Mouse (Mus musculus) heart, embryonic 12.5 days (tissue): ENCODE results near the gene Th. TPM values are rescaled to one million over a fixed set of nuclear protein-coding genes. Genes with fewer than 3 reads are reported as not detected.

Experiments
- ATAC-seq: fragments of 200-750 bp; cut with Nextera tagmentation; 2 replicates; pipeline ENCODE4 v1.8.0; 2017; ENCODE audit warnings: moderate TSS enrichment, moderate library complexity; ENCODE audit not compliant: insufficient number of reproducible peaks, low FRiP score
- H3K27ac ChIP-seq: fragments of 300-500 bp; sonication (generic); 2 replicates; pipeline ENCODE4 v1.5.1; 2016; ENCODE audit warnings: mild to moderate bottlenecking, moderate library complexity; ENCODE audit not compliant: poor library complexity, severe bottlenecking
- H3K27me3 ChIP-seq: fragments of 300-500 bp; sonication (generic); replicated peaks from 2 replicates; pipeline ENCODE4 v1.6.1; 2016; ENCODE audit warnings: mild to moderate bottlenecking, moderate library complexity
- H3K36me3 ChIP-seq: fragments of 300-500 bp; sonication (generic); 2 replicates; pipeline ENCODE4 v1.6.1; 2016; ENCODE audit warnings: mild to moderate bottlenecking, moderate library complexity
- H3K4me1 ChIP-seq: fragments of 300-500 bp; sonication (generic); replicated peaks from 2 replicates; pipeline ENCODE4 v1.6.1; 2016; ENCODE audit warnings: mild to moderate bottlenecking
- H3K4me2 ChIP-seq: fragments of 300-500 bp; sonication (generic); 2 replicates; pipeline ENCODE4 v1.6.1; 2016; ENCODE audit warnings: mild to moderate bottlenecking, moderate library complexity
- H3K4me3 ChIP-seq: fragments of 300-500 bp; sonication (generic); 2 replicates; pipeline ENCODE4 v1.5.1; 2016; ENCODE audit warnings: mild to moderate bottlenecking
- H3K9ac ChIP-seq: fragments of 300-500 bp; sonication (generic); 2 replicates; pipeline ENCODE4 v1.6.1; 2016; ENCODE audit warnings: mild to moderate bottlenecking, moderate library complexity
- H3K9me3 ChIP-seq: fragments of 300-500 bp; sonication (generic); replicated peaks from 2 replicates; pipeline ENCODE4 v1.6.1; 2016; ENCODE audit warnings: mild to moderate bottlenecking, moderate library complexity
- WGBS: fragments of 180-500 bp; shearing (Covaris S2); methylation state at CpG from one replicate; pipeline ENCODE4 v1.1.7; 2016; 5-methylcytosine and 5-hydroxymethylcytosine counted together
- polyA plus RNA-seq: library from polyadenylated mRNA; unstranded; fragments of >200 nt; fragmentation: Nextera tagmentation; extraction: Ambion mirVana; gene quantifications from 2 replicates; pipeline ENCODE4 v1.2.1, GENCODE M21; 2016

Gene Th
- polyA plus RNA-seq, 1 experiment from 2014 or later = 0.60 TPM

DNA sequence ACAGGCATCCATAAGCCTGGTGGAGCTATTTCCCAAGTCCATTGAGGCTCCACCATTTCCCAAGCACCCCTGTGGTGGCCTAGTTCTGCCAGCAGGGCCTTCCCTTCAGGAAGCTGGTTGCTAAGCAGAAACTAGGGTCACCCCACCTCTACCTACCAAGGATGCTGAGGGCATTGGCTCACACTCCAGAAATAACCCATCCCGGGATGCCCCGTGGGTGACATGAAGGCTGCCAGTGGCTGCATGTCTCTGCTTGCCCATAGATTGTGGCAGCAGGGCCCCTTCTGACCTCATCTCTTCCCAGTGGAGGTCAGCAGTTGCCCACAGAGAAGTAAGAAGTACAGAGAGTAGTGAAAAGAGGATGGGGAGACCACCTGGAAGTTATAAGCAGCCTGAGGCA, 1.4 kb downstream of the Th start:
- Histone ChIP-seq H3K27ac (no peak overlapping the region), H3K4me3 (no peak overlapping the region), H3K9ac (no peak overlapping the region), H3K4me2 (no peak overlapping the region), H3K27me3 (peaks cover 61% of the 10 kb centered on the region), H3K9me3 (no peaks in the 10 kb centered on the region), H3K36me3 (no peaks in the 10 kb centered on the region), H3K4me1 (0 out of 2 replicates have a peak, but pooled peaks cover 3% of the 10 kb centered on the region)
- WGBS = 60% methylated on average over 2 of the region's 2 CpGs
- ATAC-seq = no peak

DNA sequence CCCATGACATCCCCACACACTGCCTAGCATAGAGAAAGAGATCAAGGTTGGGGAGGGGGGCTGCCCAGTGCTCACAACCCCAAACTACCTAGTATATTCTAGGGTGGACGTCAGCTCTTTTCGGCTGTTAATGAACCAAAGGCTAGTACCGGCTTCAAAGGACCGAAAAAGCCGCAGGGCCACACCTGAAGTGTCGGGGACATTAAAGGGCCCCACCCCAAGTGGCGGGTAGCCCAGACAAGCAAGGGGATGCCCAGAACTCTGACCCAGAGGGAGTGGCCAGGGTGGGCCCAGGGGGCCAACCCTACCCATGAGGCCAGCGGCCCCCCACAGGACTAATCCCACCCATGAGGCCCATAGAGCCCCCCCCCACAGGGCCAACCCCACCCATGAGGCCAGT, 3.6 kb downstream of the Th start:
- Histone ChIP-seq H3K4me2 (no peak overlapping the region), H3K4me1 (0 out of 2 replicates have a peak, but pooled peaks cover 3% of the 10 kb centered on the region), H3K36me3 (no peaks in the 10 kb centered on the region), H3K27me3 (peaks cover 75% of the 10 kb centered on the region), H3K4me3 (no peak overlapping the region), H3K27ac (no peak overlapping the region), H3K9ac (no peak overlapping the region), H3K9me3 (no peaks in the 10 kb centered on the region)
- 0 out of 2 replicates have a peak, but pooled peaks have one; percentile 22 for ATAC-seq
- WGBS = 80% methylated on average over 8 of the region's 8 CpGs

GRCm38 (mm10) chr7:142918641-142919628, 12.0 kb downstream of the Th start:
- no peak overlapping the region for H3K9ac ChIP-seq
- no peaks in the 10 kb centered on the region for H3K9me3 ChIP-seq
- H3K27me3 ChIP-seq = peaks cover 83% of the 10 kb centered on the region
- H3K36me3 ChIP-seq = no peaks in the 10 kb centered on the region
- WGBS = 23% methylated on average over 8 of the region's 8 CpGs
- H3K27ac ChIP-seq = no peak overlapping the region
- H3K4me1 ChIP-seq = peaks cover 12% of the 10 kb centered on the region; the same call in 1 of the 2 replicates
- peak; percentile 63; the same call in 1 of the 2 replicates for ATAC-seq
- H3K4me3 ChIP-seq = no peak overlapping the region
- no peak overlapping the region for H3K4me2 ChIP-seq

GRCm38 (mm10) chr7:142917659-142918058, 13.3 kb downstream of the Th start:
- 78% methylated on average over 5 of the region's 5 CpGs for WGBS
- ATAC-seq = no peak
- peaks cover 82% of the 10 kb centered on the region for H3K27me3 ChIP-seq

GRCm38 (mm10) chr7:142916178-142916577, 14.8 kb downstream of the Th start:
- H3K27ac ChIP-seq = no peak overlapping the region
- H3K9me3 ChIP-seq = no peaks in the 10 kb centered on the region
- H3K36me3 ChIP-seq = no peaks in the 10 kb centered on the region
- H3K9ac ChIP-seq = no peak overlapping the region
- peaks cover 82% of the 10 kb centered on the region for H3K27me3 ChIP-seq
- H3K4me2 ChIP-seq = no peak overlapping the region
- no peak for ATAC-seq
- H3K4me3 ChIP-seq = no peak overlapping the region
- peaks cover 12% of the 10 kb centered on the region; the same call in 1 of the 2 replicates for H3K4me1 ChIP-seq
- WGBS = 42% methylated on average over 8 of the region's 8 CpGs

More at GRCm38 (mm10) chr7:142917659-142918058, 13.3 kb downstream of the Th start:
- H3K4me1 ChIP-seq = peaks cover 12% of the 10 kb centered on the region; the same call in 1 of the 2 replicates
- no peaks in the 10 kb centered on the region for H3K36me3 ChIP-seq
- no peak overlapping the region for H3K27ac ChIP-seq
- H3K9ac ChIP-seq = no peak overlapping the region
- no peak overlapping the region for H3K4me2 ChIP-seq
- no peak overlapping the region for H3K4me3 ChIP-seq
- H3K9me3 ChIP-seq = no peaks in the 10 kb centered on the region

DNA sequence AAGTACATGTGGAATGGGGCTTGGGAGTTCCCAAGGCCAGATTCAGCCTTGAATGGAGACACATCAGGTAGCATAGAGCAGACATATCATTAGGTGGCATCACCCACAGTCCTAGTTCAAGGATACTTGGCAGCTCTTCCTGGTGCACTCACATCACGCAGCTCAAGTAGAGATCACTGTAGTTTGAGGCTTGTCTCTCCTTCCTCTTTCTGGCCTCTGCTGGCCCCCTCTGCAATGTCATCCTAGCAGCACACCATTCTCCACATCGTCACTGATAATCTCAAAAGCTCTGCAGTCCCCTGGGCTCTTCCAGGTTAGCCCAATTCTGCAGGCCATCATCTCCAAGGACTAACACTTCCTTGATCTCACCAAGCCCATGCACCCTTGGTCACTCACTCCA, 19.2 kb downstream of the Th start:
- no peaks in the 10 kb centered on the region for H3K9me3 ChIP-seq
- no peak overlapping the region for H3K4me2 ChIP-seq
- peaks cover 3% of the 10 kb centered on the region; the same call in 1 of the 2 replicates for H3K4me1 ChIP-seq
- no peak for ATAC-seq
- H3K9ac ChIP-seq = no peak overlapping the region
- no peak overlapping the region for H3K4me3 ChIP-seq
- H3K36me3 ChIP-seq = no peaks in the 10 kb centered on the region
- 72% methylated on average over 2 of the region's 2 CpGs for WGBS
- peaks cover 96% of the 10 kb centered on the region for H3K27me3 ChIP-seq
- no peak overlapping the region for H3K27ac ChIP-seq

DNA sequence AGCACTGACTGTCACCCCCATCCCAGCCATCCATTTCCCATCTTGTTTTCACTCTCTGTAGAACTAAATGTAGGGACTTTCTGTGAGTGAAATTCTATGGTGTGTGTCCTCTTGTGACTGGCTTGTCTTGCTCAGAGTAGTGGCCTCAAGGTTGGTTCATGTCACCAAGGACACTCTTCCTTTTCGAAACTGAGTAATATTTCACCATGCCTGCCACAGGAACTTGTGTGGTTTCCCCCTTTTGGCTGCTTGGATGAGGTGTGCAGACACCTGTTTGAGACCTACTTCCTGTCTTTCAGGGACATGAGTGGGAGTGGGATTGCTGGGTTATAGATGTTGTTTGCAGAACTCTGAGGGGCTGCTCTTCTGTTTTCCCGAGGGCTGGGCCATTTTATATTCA, 20.8 kb downstream of the Th start:
- 62% methylated on average over 2 of the region's 2 CpGs for WGBS
- no peaks in the 10 kb centered on the region for H3K9me3 ChIP-seq
- H3K4me2 ChIP-seq = no peak overlapping the region
- no peak overlapping the region for H3K9ac ChIP-seq
- peaks cover 95% of the 10 kb centered on the region for H3K27me3 ChIP-seq
- no peak overlapping the region for H3K4me3 ChIP-seq
- H3K36me3 ChIP-seq = no peaks in the 10 kb centered on the region
- no peak for ATAC-seq
- no peak overlapping the region for H3K27ac ChIP-seq
- no peaks in the 10 kb centered on the region for H3K4me1 ChIP-seq

DNA sequence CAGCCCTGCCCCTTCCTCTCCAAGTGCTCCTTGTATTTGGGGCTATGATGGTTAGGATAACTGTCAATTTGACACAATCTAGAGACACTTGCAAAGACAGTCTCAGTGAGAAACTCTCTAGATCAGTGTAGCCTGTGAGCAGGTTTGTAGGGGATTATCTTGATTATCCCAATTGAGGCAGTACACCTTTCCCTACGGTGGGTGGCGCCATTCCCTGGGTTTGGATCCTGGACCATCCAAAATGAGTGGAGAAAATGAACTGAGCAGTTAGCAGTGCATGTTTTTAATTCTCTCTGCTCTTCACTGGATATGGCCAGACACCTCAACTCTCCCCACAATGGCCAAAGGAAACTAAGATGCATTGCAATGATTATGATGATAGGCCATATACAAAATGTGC, 21.3 kb downstream of the Th start:
- no peak for ATAC-seq
- H3K4me3 ChIP-seq = no peak overlapping the region
- no peaks in the 10 kb centered on the region for H3K9me3 ChIP-seq
- no peak overlapping the region for H3K4me2 ChIP-seq
- no peak overlapping the region for H3K9ac ChIP-seq
- WGBS = 27% methylated on average over 2 of the region's 2 CpGs
- H3K27me3 ChIP-seq = peaks cover 95% of the 10 kb centered on the region
- H3K27ac ChIP-seq = no peak overlapping the region
- H3K36me3 ChIP-seq = no peaks in the 10 kb centered on the region
- no peaks in the 10 kb centered on the region for H3K4me1 ChIP-seq

DNA sequence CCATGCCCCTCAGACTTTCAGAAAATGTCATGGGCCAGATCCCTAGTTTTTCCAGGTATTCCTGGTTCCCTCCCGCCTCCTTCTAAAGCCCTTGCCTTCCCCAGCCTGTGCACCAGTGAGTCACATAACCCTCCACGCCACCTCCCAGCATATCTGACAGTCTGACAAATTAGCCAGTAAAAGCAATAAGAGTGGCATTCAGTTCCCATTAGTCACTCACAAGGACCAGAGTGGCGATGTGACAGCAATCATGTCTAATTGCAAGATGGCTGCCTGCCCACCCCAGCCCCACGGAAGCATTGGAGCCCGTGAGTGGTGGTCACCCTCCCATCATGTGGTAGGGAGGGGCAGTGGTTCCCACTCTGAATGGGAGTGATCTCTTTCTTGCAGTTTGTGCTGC, 25.3 kb downstream of the Th start:
- Histone ChIP-seq H3K27me3 (peaks cover 95% of the 10 kb centered on the region), H3K9me3 (no peaks in the 10 kb centered on the region), H3K27ac (no peak overlapping the region), H3K4me2 (no peak overlapping the region), H3K9ac (no peak overlapping the region), H3K36me3 (no peaks in the 10 kb centered on the region), H3K4me1 (no peaks in the 10 kb centered on the region; the same call in none of the 2 replicates), H3K4me3 (no peak overlapping the region)
- no peak for ATAC-seq
- WGBS = 59% methylated on average over 5 of the region's 5 CpGs

DNA sequence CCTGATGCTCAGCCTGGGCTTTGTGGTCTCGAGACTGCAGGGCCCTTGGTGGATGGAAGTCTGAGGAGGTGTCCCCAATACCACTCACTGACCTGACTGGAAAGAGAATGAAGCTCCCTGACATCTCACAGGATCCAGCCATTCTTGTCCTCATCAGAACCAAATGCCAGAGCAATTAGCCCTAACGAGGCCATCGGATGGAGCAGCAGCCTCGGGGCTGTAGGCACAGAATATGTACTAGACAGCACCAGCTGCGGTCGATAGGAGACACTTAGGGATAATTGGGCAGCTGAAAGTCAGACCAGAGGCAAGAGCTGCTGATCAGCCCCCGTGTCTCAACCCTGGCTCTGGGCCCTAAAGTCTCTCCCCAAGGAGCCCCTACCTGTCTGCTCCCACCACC, 26.6 kb downstream of the Th start:
- Histone ChIP-seq H3K9me3 (no peaks in the 10 kb centered on the region), H3K9ac (no peak overlapping the region), H3K36me3 (no peaks in the 10 kb centered on the region), H3K27ac (no peak overlapping the region), H3K4me3 (no peak overlapping the region), H3K27me3 (peaks cover 95% of the 10 kb centered on the region), H3K4me1 (peaks cover 5% of the 10 kb centered on the region), H3K4me2 (no peak overlapping the region)
- ATAC-seq = no peak
- 68% methylated on average over 7 of the region's 7 CpGs for WGBS

GRCm38 (mm10) chr7:142902931-142903330, 28.0 kb downstream of the Th start:
- Histone ChIP-seq H3K36me3 (no peaks in the 10 kb centered on the region), H3K4me2 (no peak overlapping the region), H3K9me3 (no peaks in the 10 kb centered on the region), H3K4me3 (no peak overlapping the region), H3K27ac (no peak overlapping the region), H3K9ac (no peak overlapping the region), H3K27me3 (peaks cover 98% of the 10 kb centered on the region), H3K4me1 (peaks cover 9% of the 10 kb centered on the region)
- ATAC-seq = no peak
- WGBS = 39% methylated on average over 4 of the region's 4 CpGs
